Mouse (Mus musculus): Measurements from ENCODE around the gene Ldlr.
A peak's percentile ranks its signal among the peaks of the same experiment; 100 is the strongest.
"Not testable (repeated sequence)": the region's sequence is repeated elsewhere in the genome, so short reads cannot be mapped to it uniquely, and the experiment has no call there.

Ldlr gene

GRCm38 (mm10) chr9:21759718-21760117 lies 36.4 kb downstream of the Ldlr start:
- peak; percentile 54 for DNase-seq

GRCm38 (mm10) chr9:21760155-21761088 lies 37.1 kb downstream of the Ldlr start, which contains the start of gene Spc24:
TSS of gene Spc24 (minus strand) at chr9:21760303.
- peak; percentile 99 for DNase-seq

DNA sequence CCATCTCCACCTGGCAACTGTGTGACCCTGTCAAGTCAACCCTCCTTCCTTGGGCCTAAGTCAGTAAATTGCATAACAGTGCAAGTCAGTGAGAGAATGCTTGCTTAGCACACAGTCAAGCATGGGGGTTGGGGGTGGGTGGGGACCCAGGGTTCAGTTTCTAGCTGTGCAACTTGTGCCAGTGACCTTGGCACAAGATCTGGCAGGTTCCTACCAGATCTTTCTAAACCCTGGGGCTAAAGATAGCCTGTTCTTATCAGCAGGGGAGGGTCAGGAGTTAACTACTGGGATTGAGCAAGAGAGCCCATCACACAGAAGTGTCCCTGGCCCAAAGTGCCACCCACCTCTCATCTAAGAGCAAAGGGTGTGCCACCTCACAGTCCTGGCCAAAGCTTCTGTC lies 38.9 kb downstream of the Ldlr start:
- no peak for DNase-seq

DNA sequence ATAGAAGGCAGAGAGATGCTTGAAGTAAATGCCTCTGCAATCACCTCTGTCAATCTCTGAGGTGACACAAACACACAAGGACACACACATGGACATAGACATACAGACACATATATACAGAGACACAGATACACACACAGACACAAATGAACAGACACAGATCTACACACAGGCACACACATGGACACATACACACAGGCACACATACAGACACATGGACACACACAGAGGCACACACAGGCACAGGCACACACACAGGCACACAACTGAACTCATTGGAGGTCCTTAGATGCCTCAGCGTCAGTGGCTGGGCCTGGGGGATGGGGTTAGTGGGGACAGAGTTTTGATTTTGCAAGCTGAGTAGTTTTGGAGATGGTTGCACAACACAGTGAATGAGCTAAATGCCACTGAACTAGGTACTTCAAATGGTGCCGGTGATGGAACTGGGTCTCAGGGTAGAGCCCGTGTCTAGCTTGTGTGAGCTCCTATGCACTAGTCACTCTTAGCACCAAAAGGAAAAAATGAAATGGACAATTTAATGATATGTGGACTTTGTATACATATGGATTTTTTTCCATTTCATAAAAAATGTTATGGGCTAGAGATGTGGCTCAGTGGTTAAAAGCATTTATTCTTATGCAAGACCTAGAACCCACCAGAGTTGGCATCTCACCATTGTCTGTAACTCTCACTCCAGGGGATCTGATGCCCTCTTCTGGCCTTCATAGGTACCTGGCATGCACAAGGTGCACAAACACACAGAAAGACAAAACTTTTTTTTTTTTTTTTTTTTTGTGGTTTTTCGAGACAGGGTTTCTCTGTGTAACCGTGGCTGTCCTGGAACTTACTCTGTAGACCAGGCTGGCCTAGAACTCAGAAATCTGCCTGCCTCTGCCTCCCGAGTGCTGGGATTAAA lies 41.1 kb downstream of the Ldlr start:
- DNase-seq = no peak

DNA sequence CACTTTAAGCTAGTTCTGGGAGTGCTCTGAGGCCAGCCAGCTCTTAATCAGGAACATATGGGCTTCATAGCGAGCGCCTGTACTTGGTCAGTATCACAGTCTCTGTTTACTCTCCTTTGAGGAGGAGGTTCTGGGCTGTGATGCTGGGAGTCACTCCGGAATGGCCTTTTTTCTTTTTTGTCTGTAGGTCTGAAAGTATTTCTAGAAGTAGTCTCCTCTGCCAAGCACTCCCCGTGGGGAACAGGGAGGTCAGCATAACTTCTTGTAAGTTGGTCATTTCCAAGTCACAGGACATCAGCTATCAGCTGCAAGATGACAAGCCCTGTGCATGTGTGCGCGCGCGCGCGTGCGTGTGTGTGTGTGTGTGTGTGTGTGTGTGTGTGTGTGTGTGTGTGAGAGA lies 44.6 kb downstream of the Ldlr start:
- DNase-seq = peak; percentile 73

GRCm38 (mm10) chr9:21768511-21769411 lies 45.5 kb downstream of the Ldlr start:
- DNase-seq = no peak

GRCm38 (mm10) chr9:21769558-21770183 lies 46.4 kb downstream of the Ldlr start:
- no peak for DNase-seq

- not testable (repeated sequence) for DNase-seq
These were observed 50.1 kb downstream of the Ldlr start for GRCm38 (mm10) chr9:21773396-21773795.

DNA sequence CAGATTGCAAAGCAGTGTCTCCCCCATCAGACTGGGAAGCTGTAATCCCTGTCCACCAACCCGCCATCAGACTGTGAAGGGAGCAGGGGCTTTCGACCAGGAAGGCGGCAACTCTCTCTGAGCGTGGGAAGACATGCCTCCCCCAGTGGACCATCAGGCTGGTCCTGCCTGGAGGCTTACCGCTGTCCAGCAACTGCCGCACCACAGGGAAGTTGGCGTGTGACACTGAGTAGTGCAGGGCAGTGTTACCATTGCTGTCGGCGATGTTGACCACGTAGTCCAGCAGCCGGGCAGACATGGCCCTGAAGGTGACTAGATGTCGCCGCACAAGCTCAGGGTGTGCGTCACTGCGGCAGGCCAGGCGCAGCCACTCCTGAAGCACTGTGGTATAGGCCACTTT lies 51.1 kb downstream of the Ldlr start:
- DNase-seq = no peak

DNA sequence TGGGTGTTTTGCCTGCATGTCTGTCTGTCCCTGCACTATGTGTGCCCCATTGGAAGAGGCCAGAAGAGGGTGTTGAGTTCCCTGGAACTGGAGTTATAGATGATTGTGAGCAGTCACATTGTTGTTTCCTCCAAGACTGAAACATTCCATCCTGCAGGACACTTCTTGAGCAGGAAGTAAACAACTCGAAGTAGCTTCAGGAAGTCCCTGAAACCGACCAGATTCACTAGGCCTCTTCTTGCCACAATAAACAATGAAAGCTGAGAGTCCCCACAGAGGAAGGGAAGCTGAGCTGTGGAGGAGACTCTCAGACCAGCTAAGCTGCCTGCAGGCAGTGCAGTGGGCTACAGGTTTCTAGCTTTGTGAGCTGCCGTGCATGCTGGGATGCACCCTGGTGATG lies 54.4 kb downstream of the Ldlr start:
- DNase-seq = no peak

GRCm38 (mm10) chr9:21781657-21782468 lies 58.6 kb downstream of the Ldlr start:
- DNase-seq = no peak

GRCm38 (mm10) chr9:21784517-21785307 lies 61.4 kb downstream of the Ldlr start:
- DNase-seq = no peak

DNA sequence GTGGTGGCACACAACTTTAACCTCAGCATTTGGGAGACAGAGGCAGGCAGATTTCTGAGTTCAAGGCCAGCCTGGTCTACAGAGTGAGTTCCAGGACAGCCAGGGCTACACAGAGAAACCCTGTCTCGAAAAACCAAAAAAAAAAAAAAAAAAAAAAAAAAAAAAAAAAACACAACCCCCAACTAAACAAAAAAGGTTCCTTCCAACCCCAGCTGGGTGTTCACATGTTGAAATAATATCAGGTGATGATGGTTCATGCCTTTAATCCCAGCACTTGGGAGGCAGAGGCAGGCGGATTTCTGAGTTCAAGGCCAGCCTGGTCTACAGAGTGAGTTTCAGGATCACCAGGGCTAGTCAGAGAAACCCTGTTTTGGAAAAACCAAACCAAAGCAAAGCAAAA lies 63.0 kb downstream of the Ldlr start:
- DNase-seq = not testable (repeated sequence)

DNA sequence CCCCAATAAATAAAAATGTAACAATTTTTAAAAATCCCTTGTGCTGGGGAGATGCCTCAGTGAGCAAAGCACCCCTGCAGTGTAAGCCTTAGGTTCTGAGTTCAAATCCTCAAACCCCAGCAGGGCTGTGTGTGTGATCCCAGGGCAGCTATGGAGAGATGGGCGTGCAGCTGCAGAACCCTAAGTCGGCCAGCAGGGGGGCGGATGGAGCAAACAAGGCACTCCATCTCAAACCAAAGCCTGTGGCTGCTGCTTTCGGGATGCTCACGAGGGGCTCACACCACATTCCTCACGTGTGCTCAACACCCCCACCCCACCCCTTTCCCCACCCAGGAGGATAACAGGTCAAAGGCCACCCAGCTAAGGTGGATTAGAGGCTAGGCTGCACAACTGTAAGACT lies 63.6 kb downstream of the Ldlr start:
- peak; percentile 83 for DNase-seq

DNA sequence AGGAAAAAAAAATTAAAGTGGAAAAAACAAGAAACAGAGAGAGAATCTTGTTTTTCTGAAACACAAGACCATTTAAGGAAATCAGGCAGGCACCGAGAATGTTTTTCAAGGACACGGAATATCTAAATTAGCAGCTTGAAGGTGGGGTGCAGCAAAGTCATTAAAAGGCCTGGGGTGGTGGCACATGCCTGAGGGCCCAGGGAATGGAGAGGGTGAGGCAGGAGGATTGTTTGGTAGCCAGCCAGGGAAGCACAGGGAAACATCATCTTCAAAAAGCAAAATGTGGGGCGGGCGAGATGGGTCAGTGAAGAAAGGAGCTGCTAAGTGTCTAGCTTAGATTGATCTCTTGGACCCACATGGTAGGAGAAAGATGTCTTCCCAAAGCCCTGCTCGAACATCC lies 64.4 kb downstream of the Ldlr start:
- no peak for DNase-seq

GRCm38 (mm10) chr9:21788234-21788633 lies 65.0 kb downstream of the Ldlr start:
- no peak for DNase-seq

GRCm38 (mm10) chr9:21791861-21792260 lies 68.6 kb downstream of the Ldlr start:
- no peak for DNase-seq

GRCm38 (mm10) chr9:21792644-21793043 lies 69.4 kb downstream of the Ldlr start:
- no peak for DNase-seq

DNA sequence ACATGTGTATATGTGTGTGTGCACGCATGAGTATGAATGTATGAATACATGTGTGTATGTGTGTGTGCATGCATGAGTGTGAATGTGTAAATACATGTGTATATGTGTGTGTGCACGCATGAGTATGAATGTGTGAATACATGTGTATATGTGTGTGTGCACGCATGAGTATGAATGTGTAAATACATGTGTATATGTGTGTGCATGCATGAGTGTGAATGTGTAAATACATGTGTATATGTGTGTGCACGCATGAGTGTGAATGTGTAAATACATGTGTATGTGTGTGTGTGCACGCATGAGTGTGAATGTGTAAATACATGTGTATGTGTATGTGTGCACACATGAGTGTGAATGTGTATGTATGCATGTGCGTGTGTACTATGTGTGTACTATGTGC lies 70.2 kb downstream of the Ldlr start:
- not testable (repeated sequence) for DNase-seq

DNA sequence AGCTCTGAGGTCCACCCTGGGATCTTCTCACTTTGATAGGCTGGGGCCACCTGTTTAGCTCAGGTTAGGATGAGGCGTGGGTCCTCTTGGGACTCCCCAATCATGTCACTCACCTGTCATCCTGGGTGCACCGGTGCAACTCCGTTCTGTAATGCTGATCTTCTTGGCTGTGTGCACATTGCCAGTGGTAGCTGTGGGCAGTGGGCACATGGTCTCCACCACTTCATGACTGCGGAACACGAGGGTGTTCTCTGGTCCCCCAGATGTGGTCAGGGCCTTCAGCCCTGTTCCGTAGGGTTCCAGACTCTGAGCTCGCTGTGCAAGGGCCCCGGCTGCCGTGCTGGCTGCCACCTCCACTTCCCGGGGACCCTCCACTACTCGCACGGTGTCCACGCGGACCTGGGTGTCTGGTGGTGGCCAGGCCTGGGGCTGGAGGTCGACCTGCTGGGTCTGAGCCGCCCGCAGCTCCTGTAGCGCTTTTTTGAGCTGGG lies 71.1 kb downstream of the Ldlr start:
- no peak for DNase-seq
